Mouse (Mus musculus) C2C12 (cell line): Measurements from ENCODE around the gene Mtmr3.

ENCODE experiments used
- CEBPB ChIP-seq: IDR thresholded peaks from one replicate; pipeline ENCODE4 v1.6.1; 2011; ENCODE audit warnings: low read depth, mild to moderate bottlenecking, control low read depth, moderate library complexity
- CTCF ChIP-seq: IDR thresholded peaks from one replicate; pipeline ENCODE4 v1.5.1; 2011; ENCODE audit not compliant: control insufficient read depth, insufficient read depth, insufficient read length
- MAX ChIP-seq: IDR thresholded peaks from one replicate; pipeline ENCODE4 v1.6.1; 2011; ENCODE audit warnings: mild to moderate bottlenecking, control low read depth
- MYOD1 ChIP-seq: IDR thresholded peaks from one replicate; pipeline ENCODE4 v1.6.1; 2011; ENCODE audit warnings: low read depth; ENCODE audit not compliant: control insufficient read depth, insufficient read length

DNA sequence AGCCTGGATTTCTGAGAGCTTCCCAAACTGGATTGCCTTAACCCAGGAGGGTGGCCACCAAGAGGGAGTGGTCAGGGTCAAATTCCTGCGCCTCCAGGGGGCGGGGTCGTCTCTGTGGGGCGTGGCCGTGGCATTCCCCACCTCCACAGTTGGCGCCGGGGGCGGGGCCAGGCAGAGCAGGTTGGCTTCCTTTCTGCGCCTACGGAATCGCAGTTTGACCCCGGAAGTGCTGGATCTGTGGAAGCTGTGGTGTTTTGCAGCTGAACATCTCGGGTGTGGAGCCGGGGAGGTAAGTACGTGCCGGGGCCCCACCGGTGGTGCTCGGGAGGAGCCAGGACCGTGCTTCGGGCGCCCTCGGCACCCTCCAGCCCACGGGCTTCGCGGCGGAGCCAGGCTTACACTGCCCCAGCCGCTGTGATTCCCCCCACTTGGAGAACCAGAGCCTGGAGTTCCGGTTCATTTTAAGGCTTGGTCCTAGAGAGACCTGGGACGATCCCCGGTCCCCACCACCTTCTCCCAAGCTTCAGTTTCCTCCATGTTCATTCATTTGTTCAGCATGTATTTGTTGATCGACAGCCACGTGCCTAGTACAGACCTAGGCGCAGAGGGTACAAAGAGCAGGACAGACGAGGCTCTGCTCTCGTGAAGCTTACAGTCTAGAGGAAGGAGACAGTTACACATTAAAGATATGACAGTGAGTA lies 43.0 kb upstream of the Mtmr3 start, which contains the start of gene Ascc2:
- TF ChIP-seq CTCF (no peak), MYOD1 (no peak), CEBPB (no peak), MAX (no peak)
